Mouse (Mus musculus): ENCODE data around the gene Dlg2. TPM values are rescaled to one million over a fixed set of nuclear protein-coding genes. Genes with fewer than 3 reads are reported as not detected.
"Not testable (repeated sequence)": the region's sequence is repeated elsewhere in the genome, so short reads cannot be mapped to it uniquely, and the experiment has no call there.

Dlg2 gene
- polyA plus RNA-seq, 1 experiment from 2014 or later: 3.8 TPM

- DNase-seq (ENCODE audit: low spot score): no peak
- H3K27me3 ChIP-seq (ENCODE audit: insufficient read depth, poor library complexity, severe bottlenecking): no peaks in the 10 kb centered on the region
- no peaks in the 10 kb centered on the region for H3K4me1 ChIP-seq
- 73% methylated on average over 1 of the region's 1 CpGs for WGBS
- no peak overlapping the region for H3K27ac ChIP-seq
- H3K4me3 ChIP-seq: no peak overlapping the region
- H3K36me3 ChIP-seq: no peaks in the 10 kb centered on the region
- no peaks in the 10 kb centered on the region for H3K9me3 ChIP-seq
These were observed 272.2 kb downstream of the Dlg2 start for GRCm38 (mm10) chr7:90748636-90749035.

- Histone ChIP-seq H3K4me1 (no peaks in the 10 kb centered on the region), H3K4me3 (no peak overlapping the region), H3K27me3 (ENCODE audit: insufficient read depth, poor library complexity, severe bottlenecking) (no peaks in the 10 kb centered on the region), H3K27ac (no peak overlapping the region), H3K9me3 (no peaks in the 10 kb centered on the region), H3K36me3 (no peaks in the 10 kb centered on the region)
- no peak for DNase-seq (ENCODE audit: low spot score)
- WGBS: 87% methylated on average over 1 of the region's 1 CpGs
These were observed 311.5 kb downstream of the Dlg2 start for GRCm38 (mm10) chr7:90787945-90788344.

- Histone ChIP-seq H3K27ac (no peak overlapping the region), H3K9me3 (no peaks in the 10 kb centered on the region), H3K4me3 (no peak overlapping the region), H3K27me3 (ENCODE audit: insufficient read depth, poor library complexity, severe bottlenecking) (no peaks in the 10 kb centered on the region), H3K4me1 (no peaks in the 10 kb centered on the region), H3K36me3 (no peaks in the 10 kb centered on the region)
- 19% methylated on average over 1 of the region's 1 CpGs for WGBS
- no peak for DNase-seq (ENCODE audit: low spot score)
These were observed 315.1 kb downstream of the Dlg2 start for GRCm38 (mm10) chr7:90791522-90791921.

GRCm38 (mm10) chr7:90825640-90826039 is 349.2 kb downstream of the Dlg2 start:
- H3K27ac ChIP-seq: no peak overlapping the region
- no peaks in the 10 kb centered on the region for H3K4me1 ChIP-seq
- no peaks in the 10 kb centered on the region for H3K9me3 ChIP-seq
- no peaks in the 10 kb centered on the region for H3K36me3 ChIP-seq
- DNase-seq (ENCODE audit: low spot score): no peak
- no peak overlapping the region for H3K4me3 ChIP-seq
- 74% methylated on average over 3 of the region's 3 CpGs for WGBS
- H3K27me3 ChIP-seq (ENCODE audit: insufficient read depth, poor library complexity, severe bottlenecking): no peaks in the 10 kb centered on the region

GRCm38 (mm10) chr7:90841276-90841675 is 364.8 kb downstream of the Dlg2 start:
- WGBS: 67% methylated on average over 4 of the region's 4 CpGs
- DNase-seq (ENCODE audit: low spot score): no peak
- Histone ChIP-seq H3K27ac (no peak overlapping the region), H3K4me1 (no peaks in the 10 kb centered on the region), H3K9me3 (no peaks in the 10 kb centered on the region), H3K4me3 (no peak overlapping the region), H3K36me3 (no peaks in the 10 kb centered on the region), H3K27me3 (ENCODE audit: insufficient read depth, poor library complexity, severe bottlenecking) (no peaks in the 10 kb centered on the region)

- Histone ChIP-seq H3K4me3 (no peak overlapping the region), H3K9me3 (no peaks in the 10 kb centered on the region), H3K36me3 (no peaks in the 10 kb centered on the region), H3K4me1 (no peaks in the 10 kb centered on the region), H3K27ac (no peak overlapping the region), H3K27me3 (ENCODE audit: insufficient read depth, poor library complexity, severe bottlenecking) (no peaks in the 10 kb centered on the region)
- WGBS: 68% methylated on average over 5 of the region's 5 CpGs
- DNase-seq (ENCODE audit: low spot score): no peak
These were observed 367.1 kb downstream of the Dlg2 start for GRCm38 (mm10) chr7:90843345-90844293.

- H3K27ac ChIP-seq; H3K4me1 ChIP-seq; DNase-seq (ENCODE audit: low spot score); H3K36me3 ChIP-seq; H3K27me3 ChIP-seq (ENCODE audit: insufficient read depth, poor library complexity, severe bottlenecking); H3K9me3 ChIP-seq; H3K4me3 ChIP-seq: not testable (repeated sequence)
- WGBS: 57% methylated on average over 4 of the region's 4 CpGs
These were observed 400.3 kb downstream of the Dlg2 start for GRCm38 (mm10) chr7:90876796-90877195.

GRCm38 (mm10) chr7:90882740-90883139 is 406.3 kb downstream of the Dlg2 start:
- Histone ChIP-seq H3K27me3 (ENCODE audit: insufficient read depth, poor library complexity, severe bottlenecking) (peaks cover 9% of the 10 kb centered on the region; the same call in 1 of the 2 replicates), H3K36me3 (no peaks in the 10 kb centered on the region), H3K4me1 (peaks cover 4% of the 10 kb centered on the region; the same call in 1 of the 2 replicates), H3K27ac (no peak overlapping the region), H3K9me3 (no peaks in the 10 kb centered on the region), H3K4me3 (no peak overlapping the region)
- no peak for DNase-seq (ENCODE audit: low spot score)
- 62% methylated on average over 3 of the region's 3 CpGs for WGBS

- 6% methylated on average over 13 of the region's 13 CpGs for WGBS
- no peak for DNase-seq (ENCODE audit: low spot score)
- Histone ChIP-seq H3K27ac (no peak overlapping the region), H3K4me3 (peak overlapping the region; percentile 56), H3K36me3 (no peaks in the 10 kb centered on the region), H3K4me1 (peaks cover 4% of the 10 kb centered on the region; the same call in 1 of the 2 replicates), H3K27me3 (ENCODE audit: insufficient read depth, poor library complexity, severe bottlenecking) (peaks cover 9% of the 10 kb centered on the region; the same call in 1 of the 2 replicates), H3K9me3 (no peaks in the 10 kb centered on the region)
These were observed 410.0 kb downstream of the Dlg2 start for GRCm38 (mm10) chr7:90886396-90887006.

GRCm38 (mm10) chr7:90887007-90887720 is 410.7 kb downstream of the Dlg2 start:
- H3K27ac ChIP-seq: no peak overlapping the region
- under 1% methylated on average over 21 of the region's 21 CpGs for WGBS

GRCm38 (mm10) chr7:90927441-90927840 is 451.0 kb downstream of the Dlg2 start:
- no peak overlapping the region for H3K4me3 ChIP-seq
- H3K4me1 ChIP-seq: no peaks in the 10 kb centered on the region
- H3K27ac ChIP-seq: no peak overlapping the region
- no peaks in the 10 kb centered on the region for H3K9me3 ChIP-seq
- WGBS: 72% methylated on average over 4 of the region's 4 CpGs
- no peaks in the 10 kb centered on the region for H3K36me3 ChIP-seq
- no peaks in the 10 kb centered on the region for H3K27me3 ChIP-seq (ENCODE audit: insufficient read depth, poor library complexity, severe bottlenecking)
- DNase-seq (ENCODE audit: low spot score): no peak

More at GRCm38 (mm10) chr7:90887007-90887720, 410.7 kb downstream of the Dlg2 start:
- Histone ChIP-seq H3K4me3 (peak overlapping the region; percentile 56), H3K9me3 (no peaks in the 10 kb centered on the region), H3K36me3 (no peaks in the 10 kb centered on the region), H3K27me3 (ENCODE audit: insufficient read depth, poor library complexity, severe bottlenecking) (peaks cover 9% of the 10 kb centered on the region; the same call in 1 of the 2 replicates), H3K4me1 (peaks cover 4% of the 10 kb centered on the region; the same call in 1 of the 2 replicates)
- DNase-seq (ENCODE audit: low spot score): no peak

GRCm38 (mm10) chr7:90940726-90941125 is 464.3 kb downstream of the Dlg2 start:
- no peak overlapping the region for H3K4me3 ChIP-seq
- no peaks in the 10 kb centered on the region for H3K27me3 ChIP-seq (ENCODE audit: insufficient read depth, poor library complexity, severe bottlenecking)
- 82% methylated on average over 5 of the region's 5 CpGs for WGBS
- H3K27ac ChIP-seq: no peak overlapping the region
- DNase-seq (ENCODE audit: low spot score): no peak
- H3K9me3 ChIP-seq: no peaks in the 10 kb centered on the region
- no peaks in the 10 kb centered on the region for H3K36me3 ChIP-seq
- H3K4me1 ChIP-seq: no peaks in the 10 kb centered on the region

GRCm38 (mm10) chr7:90947073-90947472 is 470.6 kb downstream of the Dlg2 start:
- no peaks in the 10 kb centered on the region for H3K27me3 ChIP-seq (ENCODE audit: insufficient read depth, poor library complexity, severe bottlenecking)
- no peak overlapping the region for H3K27ac ChIP-seq
- WGBS: 73% methylated on average over 8 of the region's 8 CpGs
- no peaks in the 10 kb centered on the region for H3K9me3 ChIP-seq
- H3K36me3 ChIP-seq: no peaks in the 10 kb centered on the region
- H3K4me3 ChIP-seq: no peak overlapping the region
- no peak for DNase-seq (ENCODE audit: low spot score)
- no peaks in the 10 kb centered on the region for H3K4me1 ChIP-seq
